Mouse (Mus musculus): Measurements from ENCODE around the gene 1700074P13Rik.
"Not testable (repeated sequence)": the region's sequence is repeated elsewhere in the genome, so short reads cannot be mapped to it uniquely, and the experiment has no call there.

Gene 1700074P13Rik

GRCm38 (mm10) chr6:40940457-40940856 is at the start of gene 1700074P13Rik:
1700074P13Rik (minus strand) TSS chr6:40940557.
- DNase-seq (ENCODE audit: low spot score), result no peak

DNA sequence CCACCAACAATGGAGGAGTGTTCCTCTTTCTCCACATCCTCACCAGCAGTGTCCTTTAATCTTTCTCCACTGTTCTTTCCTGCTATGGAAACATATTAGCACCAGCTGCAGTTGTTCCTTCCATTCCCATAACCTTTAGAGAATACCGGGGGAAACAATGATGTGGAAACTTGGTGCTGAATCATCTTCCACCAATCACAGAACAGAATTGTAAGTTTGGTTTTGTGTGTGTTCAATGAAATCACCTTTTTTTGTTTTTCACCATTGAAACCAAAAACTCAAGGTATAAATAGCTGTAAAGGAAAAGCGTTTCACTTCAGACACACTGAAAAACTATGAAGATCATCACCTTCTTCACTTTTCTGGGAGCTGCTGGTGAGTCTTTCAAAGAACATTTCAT is 24.1 kb upstream of the 1700074P13Rik start, which contains the start of gene 1810009J06Rik:
TSS of gene 1810009J06Rik (plus strand) at position 301 of the 400 bp plus-strand sequence.
- not testable (repeated sequence) for DNase-seq (ENCODE audit: low spot score)

GRCm38 (mm10) chr6:40953716-40954115 is 13.4 kb upstream of the 1700074P13Rik start:
- DNase-seq (ENCODE audit: low spot score), result no peak

DNA sequence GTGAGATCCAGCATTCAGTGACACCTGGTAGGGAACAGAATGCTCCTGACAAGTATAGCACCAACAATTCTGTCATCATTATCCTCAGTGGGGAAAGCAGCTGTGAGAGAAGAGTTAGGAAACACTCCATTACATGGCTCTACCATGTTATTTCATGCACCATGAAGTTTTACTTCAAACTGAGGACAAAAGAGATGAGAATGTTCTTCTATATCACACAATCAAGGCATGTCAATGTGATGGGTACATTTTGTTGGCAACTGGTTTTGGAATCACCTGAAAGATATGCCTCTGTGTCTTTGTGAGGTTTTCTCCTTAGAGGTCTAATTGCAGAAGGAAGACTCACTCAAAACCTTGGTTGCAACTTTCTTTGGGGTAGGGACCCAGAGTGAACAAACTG is 11.4 kb upstream of the 1700074P13Rik start, which contains the start of gene Gm4744:
TSS of gene Gm4744 (minus strand) at position 101 of the 400 bp plus-strand sequence.
- DNase-seq (ENCODE audit: low spot score), result no peak

DNA sequence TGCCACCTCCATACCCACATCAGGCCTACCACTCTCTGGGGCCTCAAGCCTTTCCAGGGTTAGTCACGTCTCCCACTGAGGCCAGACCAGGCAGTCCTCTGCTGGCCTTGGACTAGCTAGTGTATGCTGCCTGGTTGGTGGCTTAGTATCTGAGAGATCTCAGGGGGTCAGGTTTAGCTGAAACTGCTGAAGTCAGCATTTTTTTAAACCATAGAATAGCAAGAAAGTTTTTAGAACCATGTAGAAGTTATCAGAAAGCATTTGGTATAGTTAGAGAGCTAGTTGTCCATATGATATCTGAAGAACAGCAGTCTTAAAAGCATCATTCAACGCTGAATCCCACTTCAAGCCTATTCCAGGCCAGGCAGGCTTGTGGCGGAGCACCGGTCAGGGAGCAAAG is 20.4 kb downstream of the 1700074P13Rik start:
- no peak for DNase-seq (ENCODE audit: low spot score)

DNA sequence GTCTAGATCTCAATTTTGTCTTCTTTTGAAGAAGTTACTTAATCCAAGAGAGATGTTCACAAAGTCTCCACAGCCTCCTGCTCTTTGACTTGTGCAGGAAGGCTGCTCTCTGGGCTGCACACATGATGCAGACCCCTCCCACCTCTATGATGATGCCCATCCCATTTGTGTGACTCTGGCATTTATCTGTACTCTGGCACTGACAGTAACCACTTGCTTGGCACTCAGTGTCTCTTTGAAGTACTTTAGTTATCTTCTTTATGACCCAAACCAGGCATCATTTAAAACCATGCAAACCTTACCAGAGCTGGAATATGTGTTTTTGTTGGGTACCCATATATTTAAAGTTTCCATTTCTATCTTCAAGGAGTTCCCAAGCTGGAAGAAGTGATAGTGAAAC is 40.1 kb downstream of the 1700074P13Rik start, which contains the start of gene Prss58:
TSS of gene Prss58 (minus strand) at position 101 of the 400 bp plus-strand sequence.
- no peak for DNase-seq (ENCODE audit: low spot score)

GRCm38 (mm10) chr6:40894716-40895115 is 45.6 kb downstream of the 1700074P13Rik start:
- no peak for DNase-seq (ENCODE audit: low spot score)

- DNase-seq (ENCODE audit: low spot score), result no peak
These were observed 46.8 kb downstream of the 1700074P13Rik start for GRCm38 (mm10) chr6:40893577-40893976.

DNA sequence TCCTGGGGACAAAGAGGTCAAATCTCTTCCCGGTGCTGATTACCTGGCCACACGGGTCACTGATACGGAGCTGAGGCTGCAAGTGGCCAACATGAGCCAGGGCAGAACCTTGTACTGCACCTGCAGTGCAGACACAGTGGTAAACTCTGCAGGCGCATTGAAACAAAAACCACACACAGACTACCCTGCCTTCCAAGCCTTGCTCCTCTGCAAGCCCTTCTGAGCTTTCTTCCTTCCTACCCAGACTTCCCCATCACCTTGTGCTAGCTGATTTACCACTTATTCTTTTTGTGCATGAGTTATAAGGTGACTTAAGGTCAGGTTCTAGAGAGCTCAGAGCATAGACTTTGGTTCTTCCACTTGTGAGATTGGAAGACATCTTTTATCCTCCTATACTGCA is 48.6 kb downstream of the 1700074P13Rik start:
- DNase-seq (ENCODE audit: low spot score), result no peak

- no peak for DNase-seq (ENCODE audit: low spot score)
These were observed 49.4 kb downstream of the 1700074P13Rik start for GRCm38 (mm10) chr6:40890973-40891372.

DNA sequence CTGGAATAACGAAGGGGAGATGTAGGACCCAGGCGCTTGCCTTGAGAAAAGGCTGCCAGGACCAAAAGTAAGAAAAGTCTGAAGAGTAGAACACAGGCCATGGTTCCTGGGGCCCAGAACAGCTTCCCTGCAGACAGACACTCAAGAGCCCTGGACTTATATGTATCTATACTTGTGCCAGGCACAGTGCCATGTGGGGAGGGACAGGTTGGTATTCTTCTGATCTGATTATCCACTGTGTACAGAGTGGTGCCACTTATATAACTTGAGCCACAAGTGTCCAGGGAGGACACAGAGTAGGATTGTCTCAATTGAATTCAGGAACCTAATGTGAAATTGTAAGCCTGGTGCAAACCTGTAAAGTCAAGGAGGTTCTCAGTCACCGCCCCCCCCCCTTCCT is 53.0 kb downstream of the 1700074P13Rik start, which contains the start of gene Moxd2:
TSS of gene Moxd2 (minus strand) at position 101 of the 400 bp plus-strand sequence.
- no peak for DNase-seq (ENCODE audit: low spot score)

Measured in ovary, postnatal 10 days (tissue).